Mouse (Mus musculus) myocyte (in vitro differentiated cells): ENCODE measurements at regions not wholly inside any gene's neighbourhood (a gene's known extent, or its start where the extent isn't known, plus 50 kb on each side); places are given as distances from the start of the nearest gene placed in this dataset.
A peak's percentile ranks its signal among the peaks of the same experiment; 100 is the strongest.

Experiments used
- H3K27me3 ChIP-seq: one replicate; pipeline ENCODE4 v1.6.1; 2011; ENCODE audit not compliant: control insufficient read depth, insufficient read depth, insufficient read length
- H3K36me3 ChIP-seq: one replicate; pipeline ENCODE4 v1.6.1; 2011; ENCODE audit not compliant: control insufficient read depth, insufficient read depth
- H3K4me2 ChIP-seq: one replicate; pipeline ENCODE4 v1.6.1; 2011; ENCODE audit warnings: low read depth, control low read depth
- H3K4me3 ChIP-seq: one replicate; pipeline ENCODE4 v1.5.1; 2011; ENCODE audit warnings: mild to moderate bottlenecking, control low read depth, moderate library complexity
- H3K79me2 ChIP-seq: one replicate; pipeline ENCODE4 v1.6.1; 2011; ENCODE audit not compliant: control insufficient read depth, insufficient read depth
- H3ac ChIP-seq: one replicate; pipeline ENCODE4 v1.6.1; 2011; ENCODE audit not compliant: control insufficient read depth, insufficient read length
- CEBPB ChIP-seq: IDR thresholded peaks from 2 replicates; pipeline ENCODE4 v1.6.1; 2011; ENCODE audit warnings: mild to moderate bottlenecking, moderate library complexity; ENCODE audit not compliant: poor library complexity, insufficient read depth, severe bottlenecking
- E2F4 ChIP-seq: IDR thresholded peaks from one replicate; pipeline ENCODE4 v1.6.1; 2011; ENCODE audit warnings: mild to moderate bottlenecking, control low read depth, moderate library complexity; ENCODE audit not compliant: insufficient read depth
- MAX ChIP-seq: IDR thresholded peaks from one replicate; pipeline ENCODE4 v1.6.1; 2011; ENCODE audit warnings: low read depth, mild to moderate bottlenecking, control low read depth
- MYOD1 ChIP-seq, 3 experiments: IDR thresholded peaks; one replicate each; pipeline ENCODE4 v1.6.1; 2011; ENCODE audit warnings: control low read depth in 2 of 3, low read depth in 2 of 3, mild to moderate bottlenecking in 2 of 3, moderate library complexity in 1 of 3; ENCODE audit not compliant: insufficient read length in 2 of 3, control insufficient read depth in 1 of 3
- MYOG ChIP-seq, 3 experiments: IDR thresholded peaks; one replicate each; pipeline ENCODE4 v1.6.1; 2011; ENCODE audit warnings: control low read depth in 2 of 3, low read depth in 2 of 3, mild to moderate bottlenecking in 2 of 3; ENCODE audit not compliant: insufficient read length in 2 of 3, control insufficient read depth in 1 of 3, insufficient read depth in 1 of 3
- POLR2A ChIP-seq: IDR thresholded peaks from one replicate; pipeline ENCODE4 v1.6.1; 2011; ENCODE audit warnings: low read depth, mild to moderate bottlenecking, control low read depth, moderate library complexity; ENCODE audit not compliant: insufficient read length
- POLR2AphosphoS2 ChIP-seq: IDR thresholded peaks from one replicate; pipeline ENCODE4 v1.6.1; 2011; ENCODE audit warnings: low read depth, control low read depth; ENCODE audit not compliant: insufficient read length
- REST ChIP-seq: IDR thresholded peaks from one replicate; pipeline ENCODE4 v1.6.1; 2011; ENCODE audit warnings: mild to moderate bottlenecking, control low read depth, moderate library complexity; ENCODE audit not compliant: insufficient read depth, insufficient read length
- SRF ChIP-seq: IDR thresholded peaks from one replicate; pipeline ENCODE4 v1.6.1; 2011; ENCODE audit warnings: low read depth; ENCODE audit not compliant: control insufficient read depth, insufficient read length
- TCF12 ChIP-seq: IDR thresholded peaks from one replicate; pipeline ENCODE4 v1.6.1; 2011; ENCODE audit warnings: mild to moderate bottlenecking, control low read depth; ENCODE audit not compliant: poor library complexity, insufficient read depth, severe bottlenecking
- TCF3 ChIP-seq: IDR thresholded peaks from one replicate; pipeline ENCODE4 v1.6.1; 2011; ENCODE audit warnings: low read depth, control low read depth; ENCODE audit not compliant: insufficient read length
- USF1 ChIP-seq: IDR thresholded peaks from one replicate; pipeline ENCODE4 v1.6.1; 2011; ENCODE audit warnings: low read depth, mild to moderate bottlenecking, control low read depth, moderate library complexity

DNA sequence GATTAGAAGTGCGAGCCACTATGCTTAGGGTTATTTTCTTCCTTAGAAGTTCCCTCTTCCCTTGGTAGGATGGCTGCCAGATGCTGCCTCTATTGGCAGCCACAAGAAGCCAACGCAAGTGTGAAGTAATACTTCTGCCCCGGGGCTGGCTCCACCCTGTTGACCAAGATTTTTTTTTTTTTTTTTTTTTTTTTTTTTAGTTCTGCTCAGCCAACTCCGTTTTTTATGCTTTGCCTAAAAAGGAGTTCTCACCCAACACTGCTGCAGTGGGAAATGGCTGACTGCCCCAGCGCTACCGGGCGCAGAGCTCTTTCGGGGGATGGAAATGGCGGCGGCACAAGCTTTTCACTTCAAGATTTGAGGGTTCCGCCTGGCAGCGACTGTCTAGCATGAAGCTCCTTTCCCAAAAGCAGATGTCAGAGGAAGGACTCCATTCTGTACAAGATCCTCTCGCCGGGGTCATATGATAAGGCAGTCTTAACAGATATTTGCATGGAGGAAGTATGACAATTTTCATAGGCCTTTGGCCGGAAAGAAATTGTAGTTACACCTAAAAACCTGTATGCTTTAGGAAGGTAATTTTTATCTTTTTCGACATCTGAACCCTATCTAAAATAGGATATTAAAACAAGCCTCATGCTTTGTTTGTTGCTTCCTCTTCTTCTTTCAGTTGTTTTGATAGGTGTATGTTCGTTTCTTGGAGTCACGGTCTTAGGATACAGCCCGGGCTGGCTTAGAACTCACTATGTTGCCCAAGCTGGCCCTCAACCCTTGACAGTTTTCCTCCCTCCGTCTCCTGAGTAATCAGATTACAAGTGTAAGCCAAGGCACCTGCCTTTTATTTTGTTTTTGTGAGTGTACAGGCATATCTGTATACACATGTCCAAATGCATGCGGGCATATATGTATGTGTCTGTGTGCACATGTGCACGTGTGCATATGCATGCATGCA lies 54.6 kb upstream of the Exoc6 start:
- TF ChIP-seq POLR2A = no peak
- no peak for TF ChIP-seq MYOG (IDR thresholded peaks at IDR 0.05; ENCODE audit: control insufficient read depth in 1 of 3, insufficient read depth in 1 of 3, insufficient read length in 2 of 3, low read depth in 2 of 3)
- no peak for TF ChIP-seq TCF12
- no peak for TF ChIP-seq POLR2AphosphoS2
- TF ChIP-seq CEBPB = 0 out of 2 replicates have a peak, but pooled peaks have one; percentile 13
- no peaks in the 10 kb centered on the region for H3K36me3 ChIP-seq
- H3K79me2 ChIP-seq = no peaks in the 10 kb centered on the region
- no peak overlapping the region for H3K4me3 ChIP-seq
- H3ac ChIP-seq = no peak overlapping the region
- no peak overlapping the region for H3K4me2 ChIP-seq
- no peaks in the 10 kb centered on the region for H3K27me3 ChIP-seq

GRCm38 (mm10) chr19:37496759-37497158 lies 53.5 kb upstream of the Exoc6 start:
- Histone ChIP-seq H3K27me3 (no peaks in the 10 kb centered on the region), H3K4me2 (no peak overlapping the region), H3K4me3 (no peak overlapping the region), H3K36me3 (no peaks in the 10 kb centered on the region), H3K79me2 (no peaks in the 10 kb centered on the region), H3ac (no peak overlapping the region)
- no peak for TF ChIP-seq TCF12
- no peak for TF ChIP-seq CEBPB
- TF ChIP-seq REST = no peak
- TF ChIP-seq SRF = no peak
- TF ChIP-seq MYOD1 (IDR thresholded peaks at IDR 0.05; ENCODE audit: control insufficient read depth in 1 of 3, insufficient read length in 2 of 3, low read depth in 2 of 3) = no peak

- Histone ChIP-seq H3ac (no peak overlapping the region), H3K4me3 (no peak overlapping the region), H3K27me3 (no peaks in the 10 kb centered on the region), H3K4me2 (no peak overlapping the region), H3K79me2 (no peaks in the 10 kb centered on the region), H3K36me3 (no peaks in the 10 kb centered on the region)
- TF ChIP-seq TCF3 = no peak
- no peak for TF ChIP-seq POLR2AphosphoS2
- no peak for TF ChIP-seq E2F4
- no peak for TF ChIP-seq MYOD1 (IDR thresholded peaks at IDR 0.05; ENCODE audit: control insufficient read depth in 1 of 3, insufficient read length in 2 of 3, low read depth in 2 of 3)
These were observed 53.1 kb upstream of the Exoc6 start for GRCm38 (mm10) chr19:37497161-37497560.

- TF ChIP-seq POLR2AphosphoS2 (no peak), E2F4 (no peak), TCF3 (no peak), USF1 (no peak), MYOG (IDR thresholded peaks at IDR 0.05; ENCODE audit: control insufficient read depth in 1 of 3, insufficient read depth in 1 of 3, insufficient read length in 2 of 3, low read depth in 2 of 3) (no peak), CEBPB (no peak), REST (no peak), MAX (no peak)
- H3ac ChIP-seq = no peak overlapping the region
- no peak overlapping the region for H3K4me3 ChIP-seq
- H3K27me3 ChIP-seq = no peaks in the 10 kb centered on the region
- no peaks in the 10 kb centered on the region for H3K36me3 ChIP-seq
- no peak overlapping the region for H3K4me2 ChIP-seq
- no peaks in the 10 kb centered on the region for H3K79me2 ChIP-seq
These were observed 51.8 kb upstream of the Exoc6 start for GRCm38 (mm10) chr19:37498438-37498837.
